Mouse (Mus musculus) activated CD4-positive, CD25-positive, alpha-beta regulatory T cell, adult 4 months (primary cell): ENCODE measurements around the gene Pabpn1. TPM values are rescaled to one million over a fixed set of nuclear protein-coding genes. Genes with fewer than 3 reads are reported as not detected.

Source experiments
- ATAC-seq: one replicate; pipeline ENCODE4 v1.8.0; 2017
- polyA plus RNA-seq, 2 experiments: library from polyadenylated mRNA; unstranded; fragments of 100-300 nt; shearing (Covaris generic); gene quantifications; one replicate each; pipeline ENCODE4 v1.2.1; 2017

Gene Pabpn1
- polyA plus RNA-seq: 10 to 100 TPM; 22.8 to 30.8 TPM

GRCm38 (mm10) chr14:54892200-54892599, at the start of gene Pabpn1:
TSS of gene Pabpn1 (plus strand) at chr14:54892500.
- no peak for ATAC-seq

DNA sequence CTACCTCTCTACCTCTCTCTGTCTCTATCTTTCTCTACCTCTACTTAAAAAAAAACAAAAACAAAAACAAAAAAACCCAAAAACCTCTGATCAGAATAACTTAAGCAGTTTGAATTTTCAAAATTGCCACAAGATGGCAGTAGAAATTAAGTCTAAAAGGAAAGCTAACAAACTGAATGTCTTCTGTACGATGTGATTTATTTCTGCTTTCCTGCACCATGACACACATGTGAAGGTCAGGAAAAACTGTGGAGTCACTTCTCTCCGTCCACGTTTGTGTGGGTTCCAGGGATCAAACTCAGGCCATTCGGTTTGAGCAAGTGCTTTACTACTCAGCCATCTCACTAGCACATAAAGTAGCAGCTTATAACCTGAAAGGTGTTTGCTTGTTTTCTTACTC, 48.8 kb upstream of the Pabpn1 start:
- no peak for ATAC-seq

DNA sequence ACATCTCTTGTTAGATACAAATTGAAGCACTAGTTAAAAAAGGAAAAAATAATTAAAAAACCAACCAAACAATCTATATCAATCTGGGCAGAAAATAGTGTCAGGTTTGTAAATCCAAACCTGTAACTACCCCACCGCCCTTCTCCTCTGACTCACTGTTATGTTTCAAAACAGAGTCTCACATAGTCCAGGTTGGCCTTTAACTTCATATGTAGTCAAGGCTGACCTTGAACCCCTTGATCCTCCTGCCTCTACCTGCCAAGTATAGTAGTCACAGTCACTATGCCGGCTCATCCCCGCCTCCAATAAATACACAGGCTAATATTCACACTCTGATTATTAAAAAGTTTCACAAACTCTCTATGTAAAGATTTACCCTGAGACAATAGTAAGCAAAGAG, 36.6 kb upstream of the Pabpn1 start:
- no peak for ATAC-seq

- no peak for ATAC-seq
Observed at GRCm38 (mm10) chr14:54856703-54857102, 35.6 kb upstream of the Pabpn1 start.

DNA sequence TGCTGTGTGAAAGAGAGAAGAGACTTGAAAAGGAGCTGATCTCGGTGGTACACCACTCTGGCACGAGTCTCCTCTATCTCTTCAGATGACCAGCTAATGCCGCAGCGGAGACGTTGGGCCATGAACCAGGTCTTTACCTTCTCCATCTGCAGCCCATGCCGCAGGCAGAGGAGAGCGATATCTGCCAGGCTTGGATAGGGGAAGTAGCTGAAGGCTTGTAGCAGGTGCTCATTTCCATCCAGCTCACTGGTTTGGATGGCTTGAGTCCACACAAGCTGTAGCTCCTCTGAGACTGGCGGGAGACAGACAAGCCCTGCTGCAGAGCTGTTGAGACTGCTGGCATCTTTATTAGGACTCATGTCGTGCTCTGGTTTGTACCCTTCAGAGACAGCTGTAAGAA, 34.4 kb upstream of the Pabpn1 start:
- no peak for ATAC-seq

- ATAC-seq: no peak
Observed at GRCm38 (mm10) chr14:54860511-54860910, 31.8 kb upstream of the Pabpn1 start.

DNA sequence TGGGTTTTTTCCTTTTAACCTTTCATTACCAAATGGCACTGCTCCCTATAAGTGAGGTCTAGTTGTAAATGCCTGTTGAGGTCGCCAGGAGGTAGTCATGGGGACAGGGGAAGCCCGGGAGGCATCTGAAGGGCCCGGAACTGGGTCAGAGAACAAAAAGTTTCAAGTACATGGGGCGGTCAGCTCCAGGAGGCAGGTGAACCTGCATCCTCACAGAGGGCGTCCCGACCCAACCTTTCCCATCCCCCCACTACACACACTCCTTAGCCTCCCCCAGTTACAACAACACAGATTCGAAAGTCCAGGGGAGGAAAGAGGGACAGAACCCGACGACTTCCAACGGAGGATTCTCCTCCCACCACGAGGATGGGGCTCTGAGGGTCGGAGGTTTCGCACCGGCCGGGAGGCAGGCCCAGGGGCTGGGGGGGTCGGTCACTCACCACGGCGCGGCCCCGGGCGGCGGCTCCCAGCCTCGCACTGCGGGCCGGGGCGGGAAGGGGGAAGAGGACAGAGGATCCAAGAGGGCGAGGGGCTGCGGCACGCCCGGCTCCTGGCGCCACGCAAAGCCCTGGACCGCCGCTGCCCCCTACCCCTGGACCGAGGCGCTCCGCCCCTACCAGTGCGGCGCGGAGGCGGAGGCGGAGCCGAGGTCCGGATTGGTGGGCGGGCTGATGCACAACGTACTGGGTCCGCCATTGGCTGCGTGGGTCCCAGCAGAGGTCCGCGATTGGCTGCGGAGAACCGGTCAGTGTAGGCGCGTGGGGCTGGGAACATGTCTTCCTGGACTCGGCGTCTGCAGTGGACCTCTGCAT, 28.6 kb upstream of the Pabpn1 start:
- peak; percentile 95 for ATAC-seq

- ATAC-seq: peak; percentile 53
Observed at GRCm38 (mm10) chr14:54864313-54865036, 27.8 kb upstream of the Pabpn1 start.

GRCm38 (mm10) chr14:54865626-54866025, 26.7 kb upstream of the Pabpn1 start:
- no peak for ATAC-seq

DNA sequence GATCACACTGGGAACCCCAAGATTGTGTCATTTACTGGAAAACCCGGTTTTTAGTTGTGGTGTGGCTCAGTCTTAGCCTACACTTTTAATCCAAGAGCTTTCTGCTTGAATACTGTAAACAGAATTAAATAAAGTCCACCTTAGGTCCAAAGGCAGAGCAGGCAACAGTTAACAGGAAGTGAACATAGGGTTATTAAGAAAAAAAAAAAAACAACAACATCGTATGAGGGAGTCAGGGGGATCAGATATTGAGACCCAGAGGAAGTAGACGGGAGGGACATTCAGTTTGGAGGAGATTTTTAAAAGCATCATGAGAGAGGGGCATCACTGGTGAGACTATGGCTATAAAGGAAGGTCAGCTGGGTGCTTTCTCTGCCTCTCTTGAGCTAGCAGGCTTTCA, 26.0 kb upstream of the Pabpn1 start:
- ATAC-seq: no peak

- no peak for ATAC-seq
Observed at GRCm38 (mm10) chr14:54866936-54867335, 25.4 kb upstream of the Pabpn1 start.

- ATAC-seq: no peak
Observed at GRCm38 (mm10) chr14:54868026-54868425, 24.3 kb upstream of the Pabpn1 start.

- ATAC-seq: no peak
Observed at GRCm38 (mm10) chr14:54870861-54871260, 21.4 kb upstream of the Pabpn1 start, which contains the start of gene Homez. TSS of gene Homez (minus strand) at chr14:54870961.

GRCm38 (mm10) chr14:54874165-54874564, 18.1 kb upstream of the Pabpn1 start:
- ATAC-seq: no peak

GRCm38 (mm10) chr14:54875844-54876538, 16.3 kb upstream of the Pabpn1 start:
- peak; percentile 9 for ATAC-seq

GRCm38 (mm10) chr14:54876539-54877047, 15.7 kb upstream of the Pabpn1 start:
- ATAC-seq: peak; percentile 71

GRCm38 (mm10) chr14:54877048-54877715, 15.1 kb upstream of the Pabpn1 start, which contains the start of gene Ppp1r3e:
TSS of gene Ppp1r3e (minus strand) at chr14:54877550.
- ATAC-seq: peak; percentile 74

- no peak for ATAC-seq
Observed at GRCm38 (mm10) chr14:54883154-54884021, 8.9 kb upstream of the Pabpn1 start, which contains the start of the genes Bcl2l2 and Gm20521. TSS of gene Bcl2l2 (plus strand) at chr14:54883377. TSS of gene Gm20521 (plus strand) at chr14:54883441.

DNA sequence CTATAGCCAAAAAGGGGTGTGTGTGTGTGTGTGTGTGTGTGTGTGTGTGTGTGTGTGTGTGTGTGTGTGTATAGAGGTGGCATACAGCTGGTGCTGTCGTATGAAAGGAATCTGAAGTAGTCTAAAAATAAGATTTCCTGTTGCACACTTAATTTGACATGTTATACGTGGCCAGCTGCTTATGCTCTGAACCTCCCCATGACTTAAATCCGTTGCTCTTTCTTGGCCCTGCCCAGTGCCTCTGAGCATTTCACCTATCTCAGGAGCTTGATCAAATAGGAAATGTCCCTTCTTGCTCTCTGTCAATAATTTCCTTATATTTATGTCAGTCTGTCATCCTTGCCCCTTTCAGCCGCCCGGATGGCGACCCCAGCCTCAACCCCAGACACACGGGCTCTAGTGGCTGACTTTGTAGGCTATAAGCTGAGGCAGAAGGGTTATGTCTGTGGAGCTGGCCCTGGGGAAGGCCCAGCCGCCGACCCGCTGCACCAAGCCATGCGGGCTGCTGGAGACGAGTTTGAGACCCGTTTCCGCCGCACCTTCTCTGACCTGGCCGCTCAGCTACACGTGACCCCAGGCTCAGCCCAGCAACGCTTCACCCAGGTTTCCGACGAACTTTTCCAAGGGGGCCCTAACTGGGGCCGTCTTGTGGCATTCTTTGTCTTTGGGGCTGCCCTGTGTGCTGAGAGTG, 8.1 kb upstream of the Pabpn1 start:
- no peak for ATAC-seq

DNA sequence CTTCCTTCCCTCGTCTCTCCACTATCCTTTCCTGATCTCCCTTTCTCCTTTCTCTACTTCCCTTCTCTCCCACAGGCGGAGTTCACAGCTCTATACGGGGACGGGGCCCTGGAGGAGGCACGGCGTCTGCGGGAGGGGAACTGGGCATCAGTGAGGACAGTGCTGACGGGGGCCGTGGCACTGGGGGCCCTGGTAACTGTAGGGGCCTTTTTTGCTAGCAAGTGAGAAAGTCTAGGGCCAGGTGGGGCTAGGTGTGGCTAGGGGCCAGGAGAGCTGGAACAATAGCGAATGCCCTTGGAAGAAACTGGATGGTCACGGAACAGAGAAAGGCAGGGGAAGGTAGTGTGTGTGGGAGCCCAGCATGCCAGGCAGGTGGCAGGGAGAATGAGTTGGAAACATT, 7.0 kb upstream of the Pabpn1 start:
- ATAC-seq: no peak
